Mouse (Mus musculus): ENCODE results near the gene Csrp2.

Csrp2 gene

DNA sequence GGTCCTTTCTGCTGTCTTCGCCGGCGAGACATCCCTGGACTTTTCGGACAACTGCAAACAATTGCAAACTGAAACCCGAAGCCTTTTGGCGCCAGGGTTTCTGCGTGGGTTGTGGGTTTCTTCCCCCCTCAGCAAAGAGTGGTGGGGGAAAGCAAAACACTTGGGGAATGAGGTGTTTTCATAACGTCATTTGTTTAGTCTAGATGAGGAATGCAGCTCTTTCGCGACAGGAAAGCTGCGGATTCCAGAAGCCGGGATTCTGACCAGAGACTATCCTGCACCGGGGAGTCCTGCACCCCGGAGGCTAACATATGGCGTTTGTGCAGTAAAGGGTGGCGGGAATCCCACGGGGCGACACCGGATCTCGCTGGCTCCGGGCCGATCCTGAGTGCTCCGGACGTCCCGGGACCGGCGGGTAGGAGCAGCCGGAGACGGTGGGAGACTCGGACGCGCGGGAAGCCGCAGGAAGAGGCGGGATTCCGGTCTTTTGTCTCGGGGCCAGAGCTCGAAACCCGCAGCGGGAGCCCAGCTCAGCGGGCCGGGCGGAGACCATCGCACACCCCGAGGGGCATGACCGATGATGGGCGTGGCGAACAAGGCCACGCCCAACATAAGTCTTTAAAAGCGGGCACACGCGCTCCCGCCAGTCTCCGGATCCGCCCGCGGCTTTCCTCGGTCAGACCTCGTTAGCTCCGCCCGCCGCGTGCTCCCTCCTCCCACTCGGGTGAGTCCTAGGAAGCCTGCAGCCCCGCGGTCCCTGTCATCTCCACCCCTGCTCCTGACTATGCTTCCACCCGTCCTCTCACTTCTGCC is at the start of gene Csrp2:
Gene Csrp2 (plus strand): TSS at position 259 of the 813 bp plus-strand sequence.
- in situ Hi-C loops (cut with MboI, MseI), result no loop called here

GRCm38 (mm10) chr10:110874853-110875252 is 44.7 kb upstream of the Csrp2 start:
- in situ Hi-C loops (cut with MboI, MseI), result no loop called here

DNA sequence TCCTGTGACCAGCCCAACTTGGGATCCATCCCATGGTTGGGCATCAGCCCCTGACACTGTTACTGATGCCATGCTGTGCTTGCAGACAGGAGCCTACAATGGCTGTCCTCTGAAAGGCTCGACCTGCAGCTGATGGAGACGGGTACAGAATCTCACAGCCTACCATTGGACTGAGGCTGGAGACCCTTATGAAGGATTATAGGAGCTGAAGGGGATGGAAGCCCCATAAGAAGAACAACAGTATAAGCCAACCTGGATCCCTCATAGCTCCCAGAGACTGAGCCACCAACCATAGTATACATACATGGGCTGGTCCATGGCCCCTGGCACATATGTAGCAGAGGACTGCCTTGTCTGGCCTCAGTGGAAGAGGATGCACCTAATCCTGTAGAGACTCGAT is 42.6 kb upstream of the Csrp2 start:
- in situ Hi-C loops (cut with MboI, MseI), result no loop called here

GRCm38 (mm10) chr10:110877851-110878250 is 41.7 kb upstream of the Csrp2 start:
- in situ Hi-C loops (cut with MboI, MseI), result no loop called here

DNA sequence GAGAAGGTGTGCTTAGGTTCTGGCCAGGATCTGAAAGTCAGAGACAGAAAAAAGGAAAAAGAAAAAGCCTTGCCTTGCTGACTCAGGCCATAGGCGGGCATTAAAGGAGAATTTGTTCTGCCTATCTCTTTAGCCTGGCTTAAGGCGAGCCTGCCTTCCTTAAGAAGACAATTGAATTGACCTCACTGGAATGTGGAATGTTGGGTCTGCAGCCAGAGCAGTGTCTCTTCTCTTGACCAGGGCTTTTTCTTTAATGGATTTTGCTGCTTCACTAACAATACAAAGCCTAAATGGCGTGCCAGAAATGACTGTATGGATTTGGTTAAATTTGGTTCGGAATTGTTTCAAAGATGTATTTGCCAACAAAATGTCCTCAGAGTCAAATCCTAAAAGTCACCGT is 40.9 kb upstream of the Csrp2 start:
- in situ Hi-C loops (cut with MboI, MseI), result no loop called here

DNA sequence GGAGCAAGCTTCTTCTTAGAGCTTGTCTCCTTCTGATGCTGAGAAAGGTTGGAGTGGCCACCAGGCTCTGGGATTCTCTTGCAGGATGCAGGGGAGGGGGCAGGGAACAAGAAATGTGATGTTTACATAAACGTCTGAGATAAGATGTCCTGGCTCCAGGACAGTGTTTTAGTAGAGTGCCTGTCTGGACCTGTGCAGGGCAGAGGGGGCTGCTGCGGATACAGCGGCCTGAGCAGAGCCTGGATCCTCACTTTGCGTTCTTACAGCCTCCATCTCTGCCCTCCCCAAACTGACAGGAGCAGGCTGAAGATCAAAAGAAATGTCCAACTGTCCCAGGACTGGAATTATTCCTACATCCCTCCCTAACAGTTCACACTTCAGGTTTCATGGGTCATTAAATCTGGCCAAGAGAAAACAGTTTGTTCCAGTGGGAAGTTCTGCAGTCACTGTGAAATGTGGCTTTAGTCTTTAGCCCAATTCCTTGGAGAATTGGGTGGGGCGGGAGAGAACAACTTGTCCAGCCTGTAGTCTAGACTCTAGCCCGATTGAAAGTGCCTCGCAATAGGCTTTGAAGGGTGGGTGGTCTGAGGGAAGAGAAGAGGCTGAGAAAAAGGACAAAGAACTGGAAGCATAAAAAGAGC is 40.0 kb upstream of the Csrp2 start:
- in situ Hi-C loops (cut with MboI, MseI), result no loop called here

DNA sequence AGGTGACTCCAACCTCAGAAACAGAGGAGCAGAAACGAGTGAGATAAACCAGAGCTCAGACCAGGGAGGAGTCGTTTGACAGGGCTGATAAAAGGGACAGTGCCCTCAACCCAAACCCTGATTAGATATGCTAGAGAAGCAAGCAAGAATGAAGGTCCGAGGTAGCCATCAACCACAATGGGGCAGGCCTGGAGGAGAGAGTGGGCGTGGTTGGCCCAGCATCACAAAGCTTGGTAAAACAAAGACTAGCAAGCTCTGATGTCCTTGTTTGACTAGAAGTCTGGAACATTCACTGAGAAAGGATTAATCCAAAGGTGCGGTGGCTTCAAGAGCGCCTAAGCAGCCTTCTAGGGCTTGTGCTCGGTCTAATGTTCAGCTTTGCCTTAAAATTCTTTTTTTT is 38.2 kb upstream of the Csrp2 start:
- in situ Hi-C loops (cut with MboI, MseI), result no loop called here

GRCm38 (mm10) chr10:110882701-110883100 is 36.9 kb upstream of the Csrp2 start:
- in situ Hi-C loops (cut with MboI, MseI), result no loop called here

DNA sequence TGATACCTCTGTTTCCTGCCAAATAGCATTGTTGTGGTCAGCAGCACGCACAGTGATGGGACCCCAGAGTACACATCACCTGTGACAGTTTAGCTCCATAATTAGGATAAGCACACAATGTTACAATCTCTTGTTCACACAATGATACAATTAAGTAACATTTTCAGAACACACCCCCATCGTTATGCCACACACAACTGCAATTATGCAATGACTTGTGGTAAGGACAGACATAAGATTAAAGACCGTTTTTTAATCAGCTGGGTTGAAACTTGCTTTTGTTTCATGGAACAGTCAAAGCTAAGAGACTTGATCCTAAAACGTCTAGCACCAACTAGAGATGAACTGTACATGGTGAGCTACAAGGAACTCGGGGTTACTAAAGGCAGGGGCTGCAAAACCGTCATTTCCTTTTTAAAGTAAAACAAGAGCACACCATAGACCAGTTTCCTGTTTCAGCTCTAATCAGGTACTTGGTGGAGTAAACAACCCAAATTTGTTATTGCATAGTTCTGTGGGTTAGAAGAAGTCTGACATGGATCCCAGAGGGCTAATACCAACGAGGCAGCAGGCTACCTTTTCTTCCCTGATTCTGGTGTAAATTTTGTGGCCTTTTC is 28.8 kb upstream of the Csrp2 start:
- in situ Hi-C loops (cut with MboI, MseI), result no loop called here

- in situ Hi-C loops (cut with MboI, MseI), result no loop called here
Measured at GRCm38 (mm10) chr10:110899744-110900501, 19.7 kb upstream of the Csrp2 start.

DNA sequence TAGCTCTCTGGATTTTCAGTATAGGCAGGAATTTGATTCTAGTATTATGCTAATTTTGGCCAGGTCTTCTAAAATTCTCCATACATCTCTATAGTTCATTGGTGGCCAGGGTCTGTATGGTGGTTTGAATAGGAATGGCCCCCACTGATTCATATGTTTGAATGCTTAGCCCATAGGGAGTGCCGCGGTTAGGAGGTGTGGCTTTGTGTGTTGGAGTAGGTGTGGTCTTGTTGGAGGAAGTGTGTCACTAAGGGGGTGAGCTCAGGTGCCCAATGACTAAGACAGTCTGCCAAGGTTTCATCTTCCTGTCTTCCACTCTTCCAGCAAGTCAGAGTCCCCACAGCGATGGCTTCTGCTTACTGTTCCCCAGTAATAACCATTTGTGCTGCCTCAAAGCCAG is 15.7 kb upstream of the Csrp2 start:
- in situ Hi-C loops (cut with MboI, MseI), result no loop called here

GRCm38 (mm10) chr10:110916666-110917344 is 2.8 kb upstream of the Csrp2 start:
- in situ Hi-C loops (cut with MboI, MseI), result no loop called here

- in situ Hi-C loops (cut with MboI, MseI), result no loop called here
Measured at GRCm38 (mm10) chr10:110917521-110917920, 2.1 kb upstream of the Csrp2 start.

- in situ Hi-C loops (cut with MboI, MseI), result no loop called here
Measured at GRCm38 (mm10) chr10:110918414-110919391, 886 bp upstream of the Csrp2 start.

- in situ Hi-C loops (cut with MboI, MseI), result no loop called here
Measured at GRCm38 (mm10) chr10:110920368-110920950, 870 bp downstream of the Csrp2 start.

- in situ Hi-C loops (cut with MboI, MseI), result no loop called here
Measured at GRCm38 (mm10) chr10:110921890-110922289, 2.3 kb downstream of the Csrp2 start.

DNA sequence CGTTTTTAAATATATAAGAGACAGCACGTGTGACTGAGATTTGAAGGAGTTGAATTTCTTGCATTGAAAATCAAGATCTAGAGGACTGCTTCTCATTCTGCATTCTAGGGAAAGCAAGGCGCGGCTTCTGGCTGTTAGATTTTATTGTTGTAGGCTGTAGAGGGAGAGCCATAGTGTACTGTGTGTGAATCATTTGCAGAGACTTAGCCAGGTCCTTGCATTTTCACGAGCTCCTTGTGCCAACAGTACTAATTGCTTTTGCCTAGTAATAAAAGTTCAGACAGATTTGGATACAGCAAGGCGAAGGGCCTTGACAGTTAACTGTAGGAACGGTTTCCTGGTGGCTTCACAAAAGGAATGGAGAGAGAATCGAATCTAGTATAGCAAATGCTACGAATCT is 3.0 kb downstream of the Csrp2 start:
- in situ Hi-C loops (cut with MboI, MseI), result no loop called here

DNA sequence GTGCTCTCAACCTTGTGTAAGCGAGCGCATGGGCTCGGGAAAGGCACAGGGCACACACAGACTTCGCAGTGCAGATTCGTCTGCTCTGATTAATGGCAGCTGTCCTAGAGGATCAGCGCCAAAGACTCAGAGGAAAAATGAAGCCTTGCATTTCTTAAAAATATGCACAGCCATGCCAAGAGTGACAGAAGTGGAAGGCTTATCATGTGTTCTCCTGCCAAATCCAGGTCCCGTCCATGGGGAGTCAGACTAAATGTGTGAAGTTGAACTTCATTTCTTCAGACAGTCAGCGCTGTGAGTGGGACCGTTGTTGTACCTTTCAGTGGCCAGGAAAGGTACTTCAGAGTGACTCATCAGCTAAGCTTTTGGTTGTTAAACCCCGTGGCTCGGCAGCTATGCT is 7.9 kb downstream of the Csrp2 start:
- in situ Hi-C loops (cut with MboI, MseI), result no loop called here

GRCm38 (mm10) chr10:110929756-110930155 is 10.2 kb downstream of the Csrp2 start:
- in situ Hi-C loops (cut with MboI, MseI), result no loop called here

All from T-helper 1 cell (primary cell).